Mouse (Mus musculus): Measurements from ENCODE around the gene Gm21970. TPM values are rescaled to one million over a fixed set of nuclear protein-coding genes. Genes with fewer than 3 reads are reported as not detected.
"Not testable (repeated sequence)": the region's sequence is repeated elsewhere in the genome, so short reads cannot be mapped to it uniquely, and the experiment has no call there.

The Gm21970 gene
- polyA plus RNA-seq, 1 experiment from 2014 or later: not detected

DNA sequence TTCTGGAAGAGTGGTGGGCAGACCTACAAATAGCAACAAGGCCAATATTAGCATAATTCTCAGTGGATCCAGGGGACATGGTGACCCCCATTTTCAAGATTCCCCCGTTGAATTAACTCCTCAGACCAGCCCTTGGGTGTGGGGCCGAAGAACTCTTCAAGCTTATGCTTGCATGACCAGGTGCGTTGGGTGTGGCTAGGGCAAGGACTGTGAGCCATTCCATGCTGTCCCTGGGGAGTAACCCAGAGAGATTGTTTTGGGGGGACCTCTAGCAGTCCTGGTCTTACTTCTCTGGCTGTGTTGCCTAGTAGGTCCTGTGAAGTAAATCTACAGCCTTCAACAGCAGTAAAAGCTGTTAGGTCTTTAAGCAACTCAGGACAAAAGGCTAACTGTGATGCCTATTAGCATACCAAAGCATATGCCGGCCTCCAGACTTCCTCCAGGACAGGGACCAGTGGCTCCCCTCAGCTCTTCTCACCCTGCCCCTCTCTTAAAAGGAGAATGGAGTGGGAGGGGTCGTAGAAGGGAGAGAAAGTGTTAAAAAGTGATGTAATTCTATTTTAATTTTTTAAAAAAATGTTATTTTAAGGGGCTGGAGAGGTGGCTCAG, 41.3 kb downstream of the Gm21970 start:
- WGBS: 51% methylated on average over 5 of the region's 5 CpGs
- Histone ChIP-seq H3K4me3 (ENCODE audit: low read depth, low read length) (no peak overlapping the region), H3K9ac (ENCODE audit: low read depth, low read length) (no peak overlapping the region), H3K27me3 (replicated peaks; ENCODE audit: control insufficient read depth, insufficient read depth, low read length) (no peaks in the 10 kb centered on the region), H3K27ac (ENCODE audit: low read depth, low read length) (no peak overlapping the region), H3K9me3 (ENCODE audit: control insufficient read depth, low read length) (no peaks in the 10 kb centered on the region), H3K4me1 (replicated peaks; ENCODE audit: control insufficient read depth, insufficient read depth, low read length) (peaks cover 8% of the 10 kb centered on the region), H3K36me3 (ENCODE audit: control insufficient read depth, insufficient read depth, low read length) (no peaks in the 10 kb centered on the region), H3K4me2 (no peak overlapping the region)
- ATAC-seq (replicated peaks; ENCODE audit: low FRiP score) (no peak), DNase-seq (ENCODE audit: low spot score) (no peak)

DNA sequence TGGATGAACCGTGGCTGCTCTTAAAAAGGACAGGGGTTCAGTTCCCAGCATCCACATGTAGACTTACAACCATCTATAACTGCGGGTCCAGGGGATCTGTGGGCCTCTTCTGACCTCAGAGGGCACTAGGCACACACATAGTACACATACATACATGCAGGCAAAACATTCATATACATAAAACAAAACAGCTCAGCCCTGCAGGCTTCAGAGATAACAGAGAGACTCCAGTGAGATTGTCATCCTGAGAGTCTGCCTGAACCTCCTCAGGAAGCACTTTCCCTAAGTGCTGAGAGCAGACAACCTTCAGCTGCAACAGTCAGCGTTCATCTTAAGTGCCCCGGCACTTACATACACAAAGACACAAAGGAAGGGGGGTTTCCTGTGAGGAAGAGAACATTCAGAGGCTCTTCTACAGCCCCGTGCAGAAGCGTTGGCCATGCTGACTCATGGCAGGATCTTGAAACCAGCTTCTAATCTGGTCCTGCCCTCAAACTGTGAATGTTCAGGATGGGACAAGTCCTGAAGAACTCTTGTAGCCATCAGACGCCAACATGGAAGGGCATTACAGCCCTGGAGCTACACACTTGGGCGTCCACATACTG, 41.9 kb downstream of the Gm21970 start:
- DNase-seq (ENCODE audit: low spot score): no peak
- H3K4me1 ChIP-seq (replicated peaks; ENCODE audit: control insufficient read depth, insufficient read depth, low read length): peaks cover 12% of the 10 kb centered on the region
- H3K4me3 ChIP-seq (ENCODE audit: low read depth, low read length): no peak overlapping the region
- no peaks in the 10 kb centered on the region for H3K9me3 ChIP-seq (ENCODE audit: control insufficient read depth, low read length)
- H3K36me3 ChIP-seq (ENCODE audit: control insufficient read depth, insufficient read depth, low read length): no peaks in the 10 kb centered on the region
- H3K9ac ChIP-seq (ENCODE audit: low read depth, low read length): no peak overlapping the region
- H3K27ac ChIP-seq (ENCODE audit: low read depth, low read length): 0 out of 2 replicates have a peak overlapping the region, but pooled peaks have one; percentile 4
- peak; percentile 60 for ATAC-seq (replicated peaks; ENCODE audit: low FRiP score)
- 38% methylated on average over 8 of the region's 8 CpGs for WGBS
- no peaks in the 10 kb centered on the region for H3K27me3 ChIP-seq (replicated peaks; ENCODE audit: control insufficient read depth, insufficient read depth, low read length)
- H3K4me2 ChIP-seq: no peak overlapping the region

DNA sequence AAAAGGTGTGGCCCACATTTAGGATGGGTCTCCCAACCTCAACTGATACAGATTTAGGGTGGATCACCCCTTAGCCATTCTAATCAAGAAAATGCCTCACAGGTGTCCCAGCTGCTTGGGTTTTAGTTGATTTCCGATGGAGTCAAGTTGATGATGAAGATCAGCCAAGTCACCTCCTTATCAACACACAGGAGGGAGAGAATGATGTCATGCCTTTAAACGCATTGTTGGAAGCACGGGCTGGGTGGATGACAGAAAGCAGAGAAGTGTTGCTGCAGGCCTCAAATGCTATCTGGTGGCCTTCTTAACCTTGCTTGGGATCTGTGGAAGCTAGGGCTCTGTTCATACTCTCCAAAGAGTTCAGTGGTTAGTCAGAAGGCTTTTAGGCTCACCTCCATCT, 42.6 kb downstream of the Gm21970 start:
- Histone ChIP-seq H3K4me3 (ENCODE audit: low read depth, low read length) (no peak overlapping the region), H3K4me1 (replicated peaks; ENCODE audit: control insufficient read depth, insufficient read depth, low read length) (peaks cover 15% of the 10 kb centered on the region), H3K27ac (ENCODE audit: low read depth, low read length) (no peak overlapping the region), H3K36me3 (ENCODE audit: control insufficient read depth, insufficient read depth, low read length) (no peaks in the 10 kb centered on the region), H3K9me3 (ENCODE audit: control insufficient read depth, low read length) (no peaks in the 10 kb centered on the region), H3K27me3 (replicated peaks; ENCODE audit: control insufficient read depth, insufficient read depth, low read length) (no peaks in the 10 kb centered on the region), H3K4me2 (no peak overlapping the region), H3K9ac (ENCODE audit: low read depth, low read length) (no peak overlapping the region)
- WGBS: 67% methylated on average over 3 of the region's 3 CpGs
- DNase-seq (ENCODE audit: low spot score) (no peak), ATAC-seq (replicated peaks; ENCODE audit: low FRiP score) (no peak)

DNA sequence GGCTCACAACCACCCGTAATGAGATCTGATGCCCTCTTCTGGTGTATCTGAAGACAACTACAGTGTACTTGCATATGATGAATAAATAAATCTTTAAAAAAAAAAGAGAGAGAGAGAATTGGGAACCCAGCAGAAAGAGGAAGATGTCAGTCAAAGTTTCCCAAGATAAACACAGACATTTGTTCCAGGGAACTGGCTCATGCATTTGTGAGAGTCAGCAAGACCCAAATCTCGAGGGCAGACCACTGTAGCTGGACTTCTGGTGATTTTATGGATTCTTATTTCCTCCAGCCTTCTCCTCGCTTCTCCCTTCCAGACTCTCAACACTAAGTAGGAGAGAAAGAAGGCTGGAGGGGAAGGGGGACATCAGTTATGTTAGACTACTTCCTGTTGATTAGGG, 46.6 kb downstream of the Gm21970 start:
- Histone ChIP-seq H3K4me2 (no peak overlapping the region), H3K4me1 (replicated peaks; ENCODE audit: control insufficient read depth, insufficient read depth, low read length) (peaks cover 34% of the 10 kb centered on the region), H3K27me3 (replicated peaks; ENCODE audit: control insufficient read depth, insufficient read depth, low read length) (no peaks in the 10 kb centered on the region), H3K9me3 (ENCODE audit: control insufficient read depth, low read length) (no peaks in the 10 kb centered on the region), H3K27ac (ENCODE audit: low read depth, low read length) (peak overlapping the region; percentile 71; the same call in 1 of the 2 replicates), H3K36me3 (ENCODE audit: control insufficient read depth, insufficient read depth, low read length) (no peaks in the 10 kb centered on the region), H3K4me3 (ENCODE audit: low read depth, low read length) (no peak overlapping the region), H3K9ac (ENCODE audit: low read depth, low read length) (no peak overlapping the region)
- 61% methylated on average over 3 of the region's 3 CpGs for WGBS
- ATAC-seq (replicated peaks; ENCODE audit: low FRiP score) (no peak), DNase-seq (ENCODE audit: low spot score) (no peak)

DNA sequence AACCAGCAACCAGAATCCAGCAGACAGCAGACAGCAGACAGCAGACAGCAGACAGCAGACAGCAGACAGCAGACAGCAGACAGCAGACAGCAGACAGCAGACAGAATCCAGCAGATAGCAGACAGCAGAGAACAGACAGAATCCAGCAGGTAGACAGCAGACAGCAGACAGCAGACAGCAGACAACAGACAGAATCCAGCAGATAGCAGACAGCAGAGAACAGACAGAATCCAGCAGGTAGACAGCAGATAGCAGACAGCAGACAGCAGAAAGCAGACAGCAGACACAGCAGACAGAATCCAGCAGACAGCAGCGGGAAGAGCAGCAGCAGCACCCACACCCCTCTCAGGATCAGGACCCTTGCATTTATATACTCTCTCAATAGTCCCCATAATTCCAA, 47.1 kb downstream of the Gm21970 start:
- not testable (repeated sequence) for H3K4me3 ChIP-seq (ENCODE audit: low read depth, low read length); ATAC-seq (replicated peaks; ENCODE audit: low FRiP score); H3K4me2 ChIP-seq; H3K9me3 ChIP-seq (ENCODE audit: control insufficient read depth, low read length); H3K36me3 ChIP-seq (ENCODE audit: control insufficient read depth, insufficient read depth, low read length); DNase-seq (ENCODE audit: low spot score); H3K9ac ChIP-seq (ENCODE audit: low read depth, low read length); H3K27me3 ChIP-seq (replicated peaks; ENCODE audit: control insufficient read depth, insufficient read depth, low read length)
- WGBS: 69% methylated on average over 1 of the region's 1 CpGs
- Histone ChIP-seq H3K27ac (ENCODE audit: low read depth, low read length) (peak overlapping the region; percentile 71), H3K4me1 (replicated peaks; ENCODE audit: control insufficient read depth, insufficient read depth, low read length) (peaks cover 35% of the 10 kb centered on the region)

DNA sequence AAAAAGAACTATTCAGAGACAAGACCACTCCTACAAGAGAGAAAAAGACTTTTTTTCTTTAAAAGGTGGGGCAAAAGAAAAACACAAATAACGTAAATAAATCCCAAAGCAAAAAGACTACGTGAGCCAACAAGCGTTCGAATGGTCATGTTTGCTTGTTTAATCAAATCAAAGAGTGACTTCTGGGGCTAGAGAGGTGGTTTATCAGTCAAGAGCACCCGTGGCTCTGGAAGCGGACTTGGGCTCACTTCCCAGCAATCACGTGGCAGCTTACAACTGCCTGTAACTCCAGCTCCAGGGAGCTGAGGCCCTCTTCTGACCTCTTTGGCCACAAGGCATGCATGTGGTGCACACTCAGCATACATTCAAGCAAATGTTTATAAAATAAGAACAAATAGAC, 49.8 kb downstream of the Gm21970 start:
- no peaks in the 10 kb centered on the region for H3K9me3 ChIP-seq (ENCODE audit: control insufficient read depth, low read length)
- no peak overlapping the region for H3K4me3 ChIP-seq (ENCODE audit: low read depth, low read length)
- 28% methylated on average over 7 of the region's 7 CpGs for WGBS
- ATAC-seq (replicated peaks; ENCODE audit: low FRiP score) (peak; percentile 89), DNase-seq (ENCODE audit: low spot score) (peak; percentile 53)
- peak overlapping the region; percentile 60 for H3K4me2 ChIP-seq
- peak overlapping the region; percentile 98 for H3K27ac ChIP-seq (ENCODE audit: low read depth, low read length)
- H3K27me3 ChIP-seq (replicated peaks; ENCODE audit: control insufficient read depth, insufficient read depth, low read length): no peaks in the 10 kb centered on the region
- peaks cover 29% of the 10 kb centered on the region for H3K4me1 ChIP-seq (replicated peaks; ENCODE audit: control insufficient read depth, insufficient read depth, low read length)
- no peaks in the 10 kb centered on the region for H3K36me3 ChIP-seq (ENCODE audit: control insufficient read depth, insufficient read depth, low read length)
- peak overlapping the region; percentile 49; the same call in 1 of the 2 replicates for H3K9ac ChIP-seq (ENCODE audit: low read depth, low read length)

DNA sequence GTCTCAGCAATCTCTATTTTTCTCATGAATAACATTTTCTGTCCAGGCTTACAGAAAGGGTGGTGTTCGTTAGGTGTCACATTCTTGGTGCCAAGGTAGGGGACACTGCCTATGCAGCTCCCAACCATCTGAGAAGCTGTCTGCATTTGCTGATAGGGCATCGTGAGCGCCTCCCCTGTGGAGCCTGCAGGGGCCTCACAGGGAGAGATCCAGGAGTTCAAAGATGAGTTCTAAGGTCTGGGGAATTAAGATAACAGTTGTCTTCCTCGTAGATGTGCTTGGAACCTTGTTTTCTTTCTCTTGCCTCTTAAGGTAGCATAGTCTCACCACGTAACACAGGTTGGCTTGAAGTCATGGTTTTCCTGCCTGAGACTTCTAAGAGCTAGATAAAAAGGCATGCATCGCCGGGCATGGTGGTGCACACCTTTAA, 50.3 kb downstream of the Gm21970 start:
- Histone ChIP-seq H3K9ac (ENCODE audit: low read depth, low read length) (peak overlapping the region; percentile 49; the same call in 1 of the 2 replicates), H3K27ac (ENCODE audit: low read depth, low read length) (peak overlapping the region; percentile 98), H3K4me2 (peak overlapping the region; percentile 60), H3K4me1 (replicated peaks; ENCODE audit: control insufficient read depth, insufficient read depth, low read length) (peaks cover 32% of the 10 kb centered on the region), H3K4me3 (ENCODE audit: low read depth, low read length) (no peak overlapping the region), H3K9me3 (ENCODE audit: control insufficient read depth, low read length) (no peaks in the 10 kb centered on the region), H3K36me3 (ENCODE audit: control insufficient read depth, insufficient read depth, low read length) (no peaks in the 10 kb centered on the region), H3K27me3 (replicated peaks; ENCODE audit: control insufficient read depth, insufficient read depth, low read length) (no peaks in the 10 kb centered on the region)
- 33% methylated on average over 7 of the region's 7 CpGs for WGBS
- peak; percentile 99 for ATAC-seq (replicated peaks; ENCODE audit: low FRiP score)
- DNase-seq (ENCODE audit: low spot score): peak; percentile 62

DNA sequence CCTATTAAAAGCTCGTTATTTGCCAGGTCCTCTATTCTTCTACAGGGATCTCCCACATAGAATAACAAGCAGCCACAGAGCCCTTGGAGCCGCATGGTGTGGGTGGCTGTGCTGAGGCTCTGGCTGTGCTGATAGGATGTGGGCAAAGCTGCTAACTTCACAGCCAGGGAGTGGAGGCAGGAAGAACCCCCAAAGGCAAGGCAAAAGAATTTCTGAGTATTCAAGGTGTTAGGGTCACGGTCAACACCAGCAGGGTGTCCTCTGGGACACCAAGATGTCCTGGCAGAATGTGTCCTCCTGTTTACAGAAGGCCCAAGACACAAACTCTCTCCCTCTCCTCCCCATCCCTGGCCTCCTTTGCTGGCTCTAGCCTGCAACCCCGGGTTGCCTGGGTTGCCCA, 50.9 kb downstream of the Gm21970 start:
- H3K9me3 ChIP-seq (ENCODE audit: control insufficient read depth, low read length): no peaks in the 10 kb centered on the region
- WGBS: 50% methylated on average over 4 of the region's 4 CpGs
- H3K27ac ChIP-seq (ENCODE audit: low read depth, low read length): peak overlapping the region; percentile 98
- H3K9ac ChIP-seq (ENCODE audit: low read depth, low read length): peak overlapping the region; percentile 58
- peak overlapping the region; percentile 35 for H3K4me2 ChIP-seq
- peak; percentile 70 for ATAC-seq (replicated peaks; ENCODE audit: low FRiP score)
- H3K36me3 ChIP-seq (ENCODE audit: control insufficient read depth, insufficient read depth, low read length): no peaks in the 10 kb centered on the region
- no peak overlapping the region for H3K4me3 ChIP-seq (ENCODE audit: low read depth, low read length)
- H3K27me3 ChIP-seq (replicated peaks; ENCODE audit: control insufficient read depth, insufficient read depth, low read length): no peaks in the 10 kb centered on the region
- DNase-seq (ENCODE audit: low spot score): no peak
- H3K4me1 ChIP-seq (replicated peaks; ENCODE audit: control insufficient read depth, insufficient read depth, low read length): peaks cover 38% of the 10 kb centered on the region

DNA sequence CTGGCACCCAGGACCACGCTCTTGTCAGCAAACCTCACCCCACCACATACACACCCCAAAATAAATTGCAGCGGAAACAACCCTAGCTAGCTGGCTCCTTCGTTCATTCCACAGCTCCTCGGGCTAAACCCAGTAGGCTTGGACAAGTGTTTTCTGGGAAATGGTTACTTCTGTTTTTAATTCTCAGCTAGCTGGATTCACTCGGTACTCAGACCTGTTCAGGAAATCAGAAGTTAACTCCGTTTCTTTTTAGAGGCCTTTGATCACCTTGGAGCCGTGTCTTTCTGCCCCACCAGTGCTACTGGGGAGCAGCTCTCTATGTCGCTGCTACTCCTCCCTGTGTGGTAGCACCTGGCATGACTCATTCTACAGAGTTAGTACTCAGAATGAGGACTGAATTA, 51.7 kb downstream of the Gm21970 start:
- ATAC-seq (replicated peaks; ENCODE audit: low FRiP score): no peak
- H3K4me2 ChIP-seq: no peak overlapping the region

More for the DNA sequence above, 51.7 kb downstream of the Gm21970 start:
- Histone ChIP-seq H3K36me3 (ENCODE audit: control insufficient read depth, insufficient read depth, low read length) (no peaks in the 10 kb centered on the region), H3K4me1 (replicated peaks; ENCODE audit: control insufficient read depth, insufficient read depth, low read length) (peaks cover 44% of the 10 kb centered on the region), H3K27ac (ENCODE audit: low read depth, low read length) (peak overlapping the region; percentile 98), H3K4me3 (ENCODE audit: low read depth, low read length) (no peak overlapping the region), H3K9ac (ENCODE audit: low read depth, low read length) (peak overlapping the region; percentile 58), H3K9me3 (ENCODE audit: control insufficient read depth, low read length) (no peaks in the 10 kb centered on the region), H3K27me3 (replicated peaks; ENCODE audit: control insufficient read depth, insufficient read depth, low read length) (no peaks in the 10 kb centered on the region)
- WGBS: 73% methylated on average over 8 of the region's 8 CpGs
- no peak for DNase-seq (ENCODE audit: low spot score)

Measured in liver, embryonic 11.5 days (tissue).